Mouse (Mus musculus) c-Kit-positive CD71-positive TER-119-negative erythroid progenitor cells, embryonic 14.5 days (primary cell): ENCODE data around the gene Gfod1.

ENCODE experiments used
- DNase-seq: peaks from one replicate; pipeline ENCODE4 v3.0.0-alpha.2; 2013; ENCODE audit warnings: low read depth

Gene Gfod1

GRCm38 (mm10) chr13:43230238-43230637 lies 73.7 kb downstream of the Gfod1 start:
- DNase-seq = no peak

DNA sequence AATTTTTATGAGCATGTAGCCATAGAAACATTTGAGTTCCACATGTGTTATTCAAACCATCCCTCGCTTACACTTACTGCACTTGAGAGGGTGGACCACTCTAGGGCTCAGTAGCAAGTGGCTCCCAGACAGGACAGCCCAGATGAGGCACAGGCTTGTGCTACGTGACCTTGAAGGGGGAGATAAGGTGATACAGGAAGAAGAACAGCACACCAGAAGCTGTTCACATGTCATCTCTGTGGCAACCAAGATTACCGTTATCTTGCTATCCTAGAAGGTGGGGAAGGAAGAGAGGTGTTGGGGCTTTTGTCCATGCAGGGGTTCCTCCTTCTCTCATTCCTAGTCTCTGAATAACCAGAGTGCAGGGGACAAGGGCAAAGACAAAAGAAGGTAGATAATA lies 74.2 kb downstream of the Gfod1 start:
- DNase-seq = no peak

- DNase-seq = no peak
Observed at GRCm38 (mm10) chr13:43228141-43228540, 75.8 kb downstream of the Gfod1 start.

DNA sequence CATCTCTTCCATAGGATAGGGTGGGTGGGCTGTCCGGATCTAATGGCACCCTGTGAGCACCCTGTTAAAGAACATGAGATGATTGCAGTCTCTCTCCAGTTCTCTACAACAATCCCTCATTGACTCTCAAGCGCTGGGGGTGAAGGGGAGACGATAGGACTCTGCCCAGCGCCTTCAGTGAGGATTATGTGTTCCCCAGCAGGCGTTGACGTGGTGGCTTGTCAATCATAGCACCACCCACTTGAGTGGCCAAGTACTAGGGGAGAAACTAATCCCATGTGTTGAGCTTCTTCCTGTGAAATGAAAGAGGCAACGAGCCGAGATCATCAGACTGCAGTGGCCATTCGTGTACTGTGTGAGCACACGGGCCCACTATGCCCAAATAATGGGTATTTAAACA lies 77.9 kb downstream of the Gfod1 start:
- no peak for DNase-seq

DNA sequence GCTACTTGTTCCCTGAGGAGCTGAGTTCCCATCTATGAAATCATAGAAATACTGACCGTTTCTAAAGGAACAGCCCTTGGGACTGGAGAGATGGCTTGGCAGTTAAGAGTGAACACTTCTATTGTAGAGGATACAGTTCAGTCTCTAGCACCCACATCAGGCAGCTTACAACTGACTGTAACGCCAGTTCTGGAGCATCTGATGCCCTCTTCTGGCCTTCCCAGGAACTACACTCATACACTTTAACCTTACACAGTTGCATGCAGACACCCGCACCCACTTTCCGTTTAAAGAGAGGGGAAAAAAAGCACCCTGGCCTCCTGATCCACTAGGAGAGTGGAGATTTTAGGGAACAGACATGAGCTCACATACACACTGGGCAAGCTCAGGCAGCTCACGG lies 78.8 kb downstream of the Gfod1 start:
- DNase-seq = no peak

DNA sequence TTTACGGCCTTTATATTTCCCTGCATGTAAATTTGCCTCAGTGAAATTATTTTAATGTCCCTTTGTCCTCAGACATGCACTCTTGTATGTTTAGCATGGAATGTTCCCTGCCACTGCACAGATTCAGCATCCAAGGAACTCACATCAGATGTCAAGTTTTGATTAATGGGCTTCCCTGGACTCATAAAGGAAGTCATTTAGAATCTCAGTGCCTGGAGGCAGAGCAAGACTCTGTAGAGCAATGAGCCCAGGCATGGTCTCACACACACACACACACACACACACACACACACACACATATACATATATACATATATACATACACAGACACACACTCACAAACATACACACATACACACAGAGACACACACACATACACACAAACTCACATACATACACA lies 81.9 kb downstream of the Gfod1 start:
- no peak for DNase-seq

- DNase-seq = no peak
Observed at GRCm38 (mm10) chr13:43221290-43221689, 82.7 kb downstream of the Gfod1 start.

DNA sequence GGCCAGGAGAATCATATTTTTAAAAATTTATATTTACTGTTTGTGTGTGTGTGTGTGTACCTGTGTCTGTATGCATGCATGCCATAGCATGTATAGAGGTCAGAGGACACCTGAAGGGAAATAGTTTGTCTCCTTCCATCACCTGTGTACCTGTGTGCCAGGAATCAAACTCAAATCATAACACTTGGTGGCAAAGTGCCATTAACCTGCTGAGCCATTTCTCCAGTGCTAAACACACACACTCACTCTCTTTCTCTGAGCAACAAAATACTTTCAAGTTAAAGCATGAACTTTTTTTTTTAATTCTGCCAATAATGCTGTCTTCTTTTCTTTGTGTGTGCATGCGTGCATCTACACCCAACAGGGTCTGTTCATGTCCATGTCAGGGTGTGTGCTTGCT lies 83.3 kb downstream of the Gfod1 start:
- no peak for DNase-seq

- DNase-seq = no peak
Observed at GRCm38 (mm10) chr13:43218764-43219163, 85.2 kb downstream of the Gfod1 start.

DNA sequence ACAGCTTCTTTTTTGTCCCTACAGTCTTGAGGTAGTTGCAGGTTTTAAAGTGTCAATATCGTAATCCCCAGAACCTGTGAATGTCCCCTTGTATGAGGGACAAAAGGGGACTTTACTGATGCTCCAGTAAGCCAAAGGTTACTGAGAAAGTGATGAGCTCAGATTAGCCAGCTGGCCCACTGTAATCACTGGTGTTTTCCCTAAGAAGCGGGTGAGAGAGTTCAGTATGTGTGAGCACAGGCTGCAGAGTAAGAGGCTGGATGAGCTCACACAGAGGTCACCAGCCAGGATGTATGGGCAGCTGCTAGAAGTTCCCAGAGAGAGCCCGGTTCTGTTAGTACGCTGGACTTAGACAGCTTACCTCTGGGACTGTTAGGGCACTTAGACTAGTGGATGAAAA lies 85.7 kb downstream of the Gfod1 start:
- no peak for DNase-seq

- DNase-seq = no peak
Observed at GRCm38 (mm10) chr13:43217686-43218085, 86.3 kb downstream of the Gfod1 start.

- no peak for DNase-seq
Observed at GRCm38 (mm10) chr13:43217059-43217458, 86.9 kb downstream of the Gfod1 start.

DNA sequence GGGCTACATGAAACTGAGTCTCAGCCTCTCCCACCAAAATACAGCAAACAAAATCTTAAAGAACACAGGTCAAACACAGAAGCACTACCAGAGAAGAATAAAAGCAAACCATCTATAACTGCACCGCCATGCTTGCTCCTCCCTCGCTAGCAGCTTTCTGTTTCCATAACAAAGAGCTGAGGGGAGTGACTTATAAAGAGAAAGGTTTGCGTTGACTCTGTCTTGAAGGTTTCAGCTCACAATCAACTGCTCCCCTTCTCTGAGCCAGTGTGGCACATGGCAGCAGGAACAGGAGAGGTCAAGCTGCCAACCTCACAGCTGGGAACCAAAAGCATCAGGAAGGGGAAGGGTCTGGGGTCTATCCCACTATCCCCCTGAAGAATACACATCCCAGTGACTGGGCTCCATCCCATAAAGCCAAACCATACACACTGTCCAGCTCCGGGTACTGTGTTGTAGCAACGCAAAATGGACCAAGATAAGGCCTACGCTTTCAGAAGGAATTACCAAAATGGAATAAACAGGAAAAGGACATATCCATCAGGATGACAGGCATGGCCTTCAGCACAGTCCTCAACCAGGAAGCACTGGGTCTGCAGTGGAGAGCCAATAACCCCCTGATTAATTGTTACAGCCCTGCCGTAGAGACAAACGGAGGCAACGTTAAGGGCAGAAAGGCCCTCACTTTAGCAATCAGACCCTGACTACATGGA lies 87.8 kb downstream of the Gfod1 start:
- DNase-seq = no peak

- DNase-seq = no peak
Observed at GRCm38 (mm10) chr13:43215144-43215993, 88.6 kb downstream of the Gfod1 start.

GRCm38 (mm10) chr13:43212338-43212737 lies 91.6 kb downstream of the Gfod1 start:
- no peak for DNase-seq

GRCm38 (mm10) chr13:43210956-43211355 lies 93.0 kb downstream of the Gfod1 start:
- DNase-seq = no peak

GRCm38 (mm10) chr13:43209560-43209959 lies 94.4 kb downstream of the Gfod1 start:
- DNase-seq = no peak

- no peak for DNase-seq
Observed at GRCm38 (mm10) chr13:43208914-43209439, 95.0 kb downstream of the Gfod1 start.

DNA sequence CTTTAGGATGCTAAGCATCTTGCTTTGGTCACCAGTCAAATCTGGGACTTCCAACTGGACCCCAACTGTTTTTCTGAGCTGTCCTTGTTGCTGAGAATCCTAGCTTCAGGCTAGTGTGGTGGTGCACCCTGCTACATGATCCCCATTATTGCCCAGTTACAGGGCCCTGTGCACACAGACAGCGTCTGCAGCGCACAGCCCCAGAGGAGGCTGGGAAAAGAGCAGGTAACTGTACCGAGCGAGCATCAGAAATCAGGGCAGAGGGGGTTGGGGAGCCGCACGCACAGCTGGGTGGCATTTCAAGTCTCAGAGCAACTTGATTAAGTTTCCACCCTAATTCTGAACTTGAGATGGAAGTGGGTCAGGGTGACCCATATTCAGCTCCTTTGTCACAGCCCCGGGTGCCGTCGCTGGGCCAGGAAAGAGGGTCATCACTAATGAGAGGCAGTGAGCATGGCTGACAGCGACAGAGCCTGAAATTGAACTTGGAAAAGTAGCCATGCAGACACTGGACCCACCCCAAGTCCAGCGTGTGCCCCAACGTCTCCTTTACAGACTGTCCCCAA lies 97.8 kb downstream of the Gfod1 start:
- DNase-seq = no peak

DNA sequence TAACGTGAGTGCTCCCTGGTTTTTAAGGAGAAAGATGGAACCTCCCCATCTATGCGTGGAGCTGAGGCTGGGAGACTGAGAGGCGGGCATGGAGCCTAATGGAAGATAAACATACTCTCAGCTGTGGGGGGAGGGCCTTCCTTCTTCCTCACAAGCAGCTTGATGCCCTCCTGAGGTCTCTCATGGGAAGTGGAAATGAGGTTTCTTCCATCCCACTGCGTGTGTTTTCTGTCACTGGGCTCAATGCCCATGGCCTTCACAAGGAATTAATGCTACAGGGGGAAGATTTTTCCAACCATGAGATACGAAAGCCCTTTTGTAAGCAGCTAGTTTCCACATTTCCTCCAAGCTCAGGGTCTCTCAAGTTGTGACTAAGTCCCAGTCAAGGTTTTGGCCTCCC lies 100.3 kb downstream of the Gfod1 start:
- DNase-seq = no peak

- no peak for DNase-seq
Observed at GRCm38 (mm10) chr13:43203234-43203633, 100.7 kb downstream of the Gfod1 start.

- no peak for DNase-seq
Observed at GRCm38 (mm10) chr13:43202351-43202750, 101.6 kb downstream of the Gfod1 start.

GRCm38 (mm10) chr13:43201033-43201432 lies 102.9 kb downstream of the Gfod1 start:
- no peak for DNase-seq
